Mouse (Mus musculus) kidney, embryonic 16.5 days (tissue): ENCODE measurements around the gene Cyp24a1. TPM values are rescaled to one million over a fixed set of nuclear protein-coding genes. Genes with fewer than 3 reads are reported as not detected.
A peak's percentile ranks its signal among the peaks of the same experiment; 100 is the strongest.

ENCODE experiments used
- ATAC-seq: fragments of 200-750 bp; cut with Nextera tagmentation; 2 replicates; pipeline ENCODE4 v1.8.0; 2017; ENCODE audit warnings: moderate TSS enrichment; ENCODE audit not compliant: low FRiP score, low TSS enrichment
- H3K27ac ChIP-seq: fragments of 300-500 bp; sonication (generic); 2 replicates; pipeline ENCODE4 v1.5.1; 2014; ENCODE audit warnings: low read length
- H3K27me3 ChIP-seq: fragments of 300-500 bp; sonication (generic); 2 replicates; pipeline ENCODE4 v1.6.1; 2014; ENCODE audit warnings: low read length, control low read depth, mixed read lengths; ENCODE audit not compliant: insufficient read depth
- H3K36me3 ChIP-seq: fragments of 300-500 bp; sonication (generic); 2 replicates; pipeline ENCODE4 v1.6.1; 2014; ENCODE audit warnings: low read length, control low read depth, mixed read lengths; ENCODE audit not compliant: insufficient read depth
- H3K4me1 ChIP-seq: fragments of 300-500 bp; sonication (generic); 2 replicates; pipeline ENCODE4 v1.6.1; 2014; ENCODE audit warnings: low read length, control low read depth, mixed read lengths; ENCODE audit not compliant: insufficient read depth
- H3K4me2 ChIP-seq: fragments of 300-500 bp; sonication (generic); replicated peaks from 2 replicates; pipeline ENCODE4 v1.6.1; 2014; ENCODE audit warnings: low read depth, low read length
- H3K4me3 ChIP-seq: fragments of 300-500 bp; sonication (generic); 2 replicates; pipeline ENCODE4 v1.5.1; 2014; ENCODE audit warnings: mild to moderate bottlenecking, low read length
- H3K9ac ChIP-seq: fragments of 300-500 bp; sonication (generic); replicated peaks from 2 replicates; pipeline ENCODE4 v1.6.1; 2014; ENCODE audit warnings: low read length
- H3K9me3 ChIP-seq: fragments of 300-500 bp; sonication (generic); 2 replicates; pipeline ENCODE4 v1.6.1; 2016; ENCODE audit warnings: low read length, control low read depth
- WGBS: fragments of 180-500 bp; shearing (Covaris S2); extraction: QIAGEN DNeasy Blood & Tissue Kit; methylation state at CpG from one replicate; pipeline ENCODE4 v1.1.7; 2014; 5-methylcytosine and 5-hydroxymethylcytosine counted together
- polyA plus RNA-seq: library from polyadenylated mRNA; unstranded; fragments of >200 nt; fragmentation: Nextera tagmentation; extraction: Ambion mirVana; gene quantifications from 2 replicates; pipeline ENCODE4 v1.2.1, GENCODE M21; 2015

The Cyp24a1 gene
- polyA plus RNA-seq, 1 experiment from 2014 or later = 4.0 TPM

- no peaks in the 10 kb centered on the region for H3K9me3 ChIP-seq
- no peaks in the 10 kb centered on the region for H3K36me3 ChIP-seq
- peaks cover 5% of the 10 kb centered on the region; the same call in 1 of the 2 replicates for H3K4me1 ChIP-seq
- 5% methylated on average over 9 of the region's 9 CpGs for WGBS
- H3K27ac ChIP-seq = no peak overlapping the region
- ATAC-seq = peak; percentile 68
- H3K4me2 ChIP-seq = peak overlapping the region; percentile 36
- 0 out of 2 replicates have a peak overlapping the region, but pooled peaks have one; percentile 18 for H3K9ac ChIP-seq
- H3K4me3 ChIP-seq = no peak overlapping the region
- 0 out of 2 replicates have a peak, but pooled peaks cover 8% of the 10 kb centered on the region for H3K27me3 ChIP-seq
Measured at GRCm38 (mm10) chr2:170450933-170451332, 46.0 kb downstream of the Cyp24a1 start.

GRCm38 (mm10) chr2:170447651-170448050 is 49.3 kb downstream of the Cyp24a1 start:
- Histone ChIP-seq H3K9me3 (no peaks in the 10 kb centered on the region), H3K9ac (no peak overlapping the region), H3K27ac (no peak overlapping the region), H3K4me3 (no peak overlapping the region), H3K4me1 (peaks cover 5% of the 10 kb centered on the region; the same call in 1 of the 2 replicates), H3K4me2 (no peak overlapping the region), H3K27me3 (no peaks in the 10 kb centered on the region), H3K36me3 (no peaks in the 10 kb centered on the region)
- no peak for ATAC-seq
- WGBS = 73% methylated on average over 10 of the region's 10 CpGs

- WGBS = 50% methylated on average over 5 of the region's 5 CpGs
- Histone ChIP-seq H3K36me3 (no peaks in the 10 kb centered on the region), H3K9me3 (no peaks in the 10 kb centered on the region), H3K9ac (no peak overlapping the region), H3K27ac (no peak overlapping the region), H3K27me3 (no peaks in the 10 kb centered on the region), H3K4me3 (no peak overlapping the region), H3K4me1 (peaks cover 5% of the 10 kb centered on the region; the same call in 1 of the 2 replicates), H3K4me2 (no peak overlapping the region)
- no peak for ATAC-seq
Measured at GRCm38 (mm10) chr2:170446843-170447383, 50.0 kb downstream of the Cyp24a1 start.

GRCm38 (mm10) chr2:170445861-170446260 is 51.1 kb downstream of the Cyp24a1 start:
- no peak overlapping the region for H3K4me3 ChIP-seq
- H3K27ac ChIP-seq = no peak overlapping the region
- H3K9ac ChIP-seq = no peak overlapping the region
- no peak for ATAC-seq
- WGBS = 80% methylated on average over 5 of the region's 5 CpGs
- H3K9me3 ChIP-seq = no peaks in the 10 kb centered on the region
- H3K4me2 ChIP-seq = no peak overlapping the region
- H3K4me1 ChIP-seq = no peaks in the 10 kb centered on the region
- no peaks in the 10 kb centered on the region for H3K36me3 ChIP-seq
- H3K27me3 ChIP-seq = no peaks in the 10 kb centered on the region

- H3K27ac ChIP-seq = no peak overlapping the region
- no peak for ATAC-seq
- 82% methylated on average over 3 of the region's 3 CpGs for WGBS
Measured at GRCm38 (mm10) chr2:170442535-170442934, 54.4 kb downstream of the Cyp24a1 start.

GRCm38 (mm10) chr2:170438782-170439181 is 58.2 kb downstream of the Cyp24a1 start:
- Histone ChIP-seq H3K36me3 (no peaks in the 10 kb centered on the region), H3K27ac (no peak overlapping the region), H3K4me3 (no peak overlapping the region), H3K4me2 (peak overlapping the region; percentile 32), H3K9me3 (no peaks in the 10 kb centered on the region), H3K9ac (no peak overlapping the region), H3K27me3 (no peaks in the 10 kb centered on the region), H3K4me1 (peaks cover 9% of the 10 kb centered on the region)
- ATAC-seq = peak; percentile 19; the same call in 1 of the 2 replicates
- 26% methylated on average over 13 of the region's 13 CpGs for WGBS

More at GRCm38 (mm10) chr2:170442535-170442934, 54.4 kb downstream of the Cyp24a1 start:
- Histone ChIP-seq H3K4me2 (no peak overlapping the region), H3K9me3 (no peaks in the 10 kb centered on the region), H3K27me3 (no peaks in the 10 kb centered on the region), H3K4me3 (no peak overlapping the region), H3K4me1 (peaks cover 9% of the 10 kb centered on the region), H3K36me3 (no peaks in the 10 kb centered on the region), H3K9ac (no peak overlapping the region)

- Histone ChIP-seq H3K27ac (no peak overlapping the region), H3K9ac (no peak overlapping the region), H3K27me3 (no peaks in the 10 kb centered on the region), H3K36me3 (no peaks in the 10 kb centered on the region), H3K4me1 (peaks cover 9% of the 10 kb centered on the region), H3K4me2 (no peak overlapping the region), H3K4me3 (no peak overlapping the region), H3K9me3 (no peaks in the 10 kb centered on the region)
- ATAC-seq = no peak
- WGBS = 70% methylated on average over 4 of the region's 4 CpGs
Measured at GRCm38 (mm10) chr2:170436204-170436603, 60.7 kb downstream of the Cyp24a1 start.

Other genes starting within 250 kb of the Cyp24a1 start
- gene Bcas1, start 69.3 kb downstream of the Cyp24a1 start, polyA plus RNA-seq = 0.66 and 1.0 TPM in 2 replicates
- gene Pfdn4, start 717 bp downstream of the Cyp24a1 start, polyA plus RNA-seq = 56.4 and 74.0 TPM in 2 replicates
- not detected in 2 replicates for gene 4930470P17Rik, start 104.9 kb upstream of the Cyp24a1 start, polyA plus RNA-seq
- 1.6 and 1.7 TPM in 2 replicates for gene Dok5, start 234.7 kb upstream of the Cyp24a1 start, polyA plus RNA-seq